Comparison of ENCODE assay signal across 12 mouse cellular contexts in the genomic region with DNA sequence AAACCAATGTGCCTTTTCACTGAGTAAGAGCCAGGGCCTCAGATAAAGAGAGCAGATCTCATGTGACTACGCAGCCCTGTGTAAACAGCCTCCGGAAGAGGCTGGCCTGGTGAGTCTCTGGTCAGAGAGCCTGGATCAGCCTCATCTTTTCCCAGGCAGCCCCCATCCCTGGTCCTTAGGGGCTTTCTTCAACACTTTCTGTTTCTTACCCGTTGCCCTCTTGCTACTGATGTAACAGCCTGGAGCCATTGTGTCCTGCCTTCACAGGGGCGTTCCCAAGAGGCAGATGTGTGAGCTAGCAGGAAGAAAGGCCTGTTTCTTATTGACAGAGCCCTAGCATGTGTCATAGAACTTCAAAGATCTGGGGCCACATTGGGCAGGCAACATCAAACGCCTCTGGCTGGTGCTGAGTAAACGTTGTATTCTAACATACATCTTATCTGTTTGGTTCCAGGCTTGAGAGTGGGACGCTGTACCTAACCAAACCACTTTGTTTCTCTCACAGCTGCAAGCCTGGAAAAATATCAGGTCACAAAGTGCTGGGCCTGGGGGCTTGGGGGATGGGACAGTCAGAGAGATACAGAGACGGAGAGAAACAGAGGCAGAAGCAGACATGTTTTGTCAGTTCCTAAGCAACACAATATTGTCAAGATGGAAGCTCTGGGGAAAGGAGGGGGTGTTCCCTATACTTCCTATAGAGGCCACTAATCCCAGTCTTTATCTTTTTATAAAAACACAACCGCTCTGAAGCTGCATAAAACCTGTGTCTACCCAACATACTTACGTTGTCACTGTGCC.
DNase-seq lines count a peak whose midpoint lies in the region; ATAC-seq and TF ChIP-seq lines count a peak whose summit lies in the region.
"Had no signal": no experiment of that assay in that cellular context is flagged by ENCODE, and none has a peak within 500 bp of the region (broad histone marks: within the 10 kb centered on the region; RNA-seq: fewer than 3 reads in every experiment).

No protein-coding gene starts in this region.

- H3K9me3 ChIP-seq in heart, embryonic 15.5 days (replicated peaks), result no peaks in the 10 kb centered on the region
- no peaks in the 10 kb centered on the region for H3K9me3 ChIP-seq in midbrain, postnatal 0 days (ENCODE audit: low read length)
- H3K9me3 ChIP-seq: liver, embryonic 15.5 days had no signal

- H3K27ac ChIP-seq in heart, embryonic 15.5 days, result 0 out of 2 replicates have a peak overlapping the region, but pooled peaks have one; percentile 15
- H3K27ac ChIP-seq in midbrain, postnatal 0 days (ENCODE audit: low read depth, low read length), result no peak overlapping the region
- H3K27ac ChIP-seq: liver, embryonic 15.5 days had no signal

- H3K4me2 ChIP-seq in heart, embryonic 15.5 days, result no peak overlapping the region
- H3K4me2 ChIP-seq in midbrain, postnatal 0 days (ENCODE audit: low read depth, low read length, poor library complexity, severe bottlenecking), result no peak overlapping the region
- H3K4me2 ChIP-seq: liver, embryonic 15.5 days had no signal

- no peaks in the 10 kb centered on the region for H3K36me3 ChIP-seq in heart, embryonic 15.5 days
- H3K36me3 ChIP-seq in midbrain, postnatal 0 days (ENCODE audit: insufficient read depth, low read length), result no peaks in the 10 kb centered on the region
- H3K36me3 ChIP-seq: liver, embryonic 15.5 days had no signal

- H3K4me1 ChIP-seq in heart, embryonic 15.5 days (replicated peaks), result peaks cover 12% of the 10 kb centered on the region
- 0 out of 2 replicates have a peak, but pooled peaks cover 7% of the 10 kb centered on the region for H3K4me1 ChIP-seq in midbrain, postnatal 0 days (ENCODE audit: insufficient read depth, low read length)

- H3K4me3 ChIP-seq in heart, embryonic 15.5 days, result no peak overlapping the region
- H3K4me3 ChIP-seq in midbrain, postnatal 0 days (ENCODE audit: low read depth, low read length), result no peak overlapping the region
- H3K4me3 ChIP-seq: liver, embryonic 15.5 days had no signal

- 0 out of 2 replicates have a peak, but pooled peaks have one; percentile 61 for ATAC-seq in heart, embryonic 15.5 days (replicated peaks; ENCODE audit: insufficient number of reproducible peaks, insufficient read depth, low FRiP score, low read depth)
- no peak for ATAC-seq in midbrain, postnatal 0 days (ENCODE audit: low FRiP score)

- peak; percentile 33 for TF ChIP-seq CTCF in midbrain, postnatal 0 days (IDR thresholded peaks at IDR 0.05)

- no peaks in the 10 kb centered on the region for H3K27me3 ChIP-seq in heart, embryonic 15.5 days
- no peaks in the 10 kb centered on the region for H3K27me3 ChIP-seq in midbrain, postnatal 0 days (ENCODE audit: insufficient read depth, low read length)
- H3K27me3 ChIP-seq: liver, embryonic 15.5 days had no signal

- H3K9ac ChIP-seq in heart, embryonic 15.5 days, result no peak overlapping the region
- no peak overlapping the region for H3K9ac ChIP-seq in midbrain, postnatal 0 days (replicated peaks; ENCODE audit: low read length, poor library complexity, severe bottlenecking)
- H3K9ac ChIP-seq: liver, embryonic 15.5 days had no signal

- intact Hi-C loops in heart, postnatal 14 days (cut with DNase I), result no loop called here

- no peak for DNase-seq in heart, postnatal 14 days
- DNase-seq in embryo, embryonic 10.5 days (ENCODE audit: low spot score), result peak; percentile 64
- DNase-seq in forelimb bud, embryonic 11.5 days (ENCODE audit: low read depth, low spot score), result peak; percentile 36
- no peak for DNase-seq in midbrain, postnatal 0 days (ENCODE audit: low spot score)
- no peak for DNase-seq in right cerebral cortex, adult 18-20 months
- DNase-seq in MN1 (ENCODE audit: low spot score), result no peak
- no peak for DNase-seq in ovary, postnatal 36 days (ENCODE audit: low spot score)
- DNase-seq: layer of hippocampus, adult 9-11 months; right cerebral cortex, postnatal 25 days; thymus, adult 2 months had no signal

- WGBS in heart, embryonic 15.5 days, result 18% methylated on average over 10 of the region's 10 CpGs
- WGBS in midbrain, postnatal 0 days, result 24% methylated on average over 10 of the region's 10 CpGs

Comparison
In these comparisons a context has a peak if more than half of its experiments do, and no peak if none do; other contexts are left out.
1. DNase-seq: peak in embryo, embryonic 10.5 days (single experiment) and forelimb bud, embryonic 11.5 days (single experiment); none in heart, postnatal 14 days (0 of 2), midbrain, postnatal 0 days (single experiment), right cerebral cortex, adult 18-20 months (single experiment), MN1 (single experiment) and ovary, postnatal 36 days (single experiment).